Mouse (Mus musculus) E14TG2a.4 (cell line): Measurements from ENCODE around the gene Myo18a.

Source experiments
- H3K27me3 ChIP-seq: 2 replicates; pipeline ENCODE4 v1.6.1; 2014; ENCODE audit warnings: low read length, control low read depth; ENCODE audit not compliant: insufficient read depth
- H3K36me3 ChIP-seq: 2 replicates; pipeline ENCODE4 v1.6.1; 2014; ENCODE audit warnings: low read length, control low read depth; ENCODE audit not compliant: insufficient read depth
- H3K4me1 ChIP-seq: replicated peaks from 2 replicates; pipeline ENCODE4 v1.6.1; 2014; ENCODE audit warnings: low read depth, low read length, control low read depth
- H3K4me3 ChIP-seq: replicated peaks from 2 replicates; pipeline ENCODE4 v1.5.1; 2014; ENCODE audit warnings: mild to moderate bottlenecking, low read length
- H3K9me3 ChIP-seq: 2 replicates; pipeline ENCODE4 v1.6.1; 2014; ENCODE audit warnings: low read length, control low read depth
- CTCF ChIP-seq: conservative IDR thresholded peaks from 2 replicates; pipeline ENCODE4 v1.5.1; 2014; ENCODE audit warnings: low read length
- NANOG ChIP-seq: IDR thresholded peaks from 2 replicates; pipeline ENCODE4 v1.6.1; 2014; ENCODE audit warnings: borderline replicate concordance, low read length, mixed read lengths
- POU5F1 ChIP-seq: IDR thresholded peaks from 2 replicates; pipeline ENCODE4 v1.6.1; 2014; ENCODE audit warnings: low read length, borderline replicate concordance

Myo18a gene

GRCm38 (mm10) chr11:77777937-77778336 lies 14.9 kb downstream of the Myo18a start:
- peaks cover 50% of the 10 kb centered on the region for H3K4me1 ChIP-seq
- H3K27me3 ChIP-seq, result peaks cover 29% of the 10 kb centered on the region
- peak overlapping the region; percentile 48; the same call in 1 of the 2 replicates for H3K4me3 ChIP-seq
- peaks cover 34% of the 10 kb centered on the region for H3K36me3 ChIP-seq
- TF ChIP-seq POU5F1, result no peak
- no peak for TF ChIP-seq NANOG
- TF ChIP-seq CTCF, result no peak
- H3K9me3 ChIP-seq, result no peaks in the 10 kb centered on the region

DNA sequence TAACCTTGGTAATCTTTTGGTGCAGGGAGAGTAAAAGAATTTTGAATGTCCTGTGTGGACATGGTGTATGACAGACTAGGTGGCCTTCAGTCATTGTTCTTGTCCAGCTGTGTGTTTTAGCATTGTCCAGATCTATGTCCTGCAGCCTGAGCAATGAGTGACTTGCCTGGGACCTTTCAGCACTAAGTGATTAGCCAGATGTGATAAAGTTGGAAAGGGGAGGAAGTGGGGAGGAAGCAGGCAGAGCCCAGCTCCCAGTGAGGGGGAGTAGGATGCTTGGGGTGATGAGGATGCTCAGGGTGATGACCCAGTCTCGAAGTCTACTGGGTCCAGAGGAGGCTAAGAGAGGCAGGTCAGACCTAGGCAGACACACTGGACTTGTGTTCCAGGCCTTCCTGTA lies 16.2 kb downstream of the Myo18a start:
- no peak overlapping the region for H3K4me3 ChIP-seq
- H3K4me1 ChIP-seq, result peaks cover 63% of the 10 kb centered on the region
- peaks cover 27% of the 10 kb centered on the region for H3K27me3 ChIP-seq
- peaks cover 34% of the 10 kb centered on the region for H3K36me3 ChIP-seq
- no peaks in the 10 kb centered on the region for H3K9me3 ChIP-seq
- TF ChIP-seq NANOG (no peak), CTCF (no peak), POU5F1 (no peak)

DNA sequence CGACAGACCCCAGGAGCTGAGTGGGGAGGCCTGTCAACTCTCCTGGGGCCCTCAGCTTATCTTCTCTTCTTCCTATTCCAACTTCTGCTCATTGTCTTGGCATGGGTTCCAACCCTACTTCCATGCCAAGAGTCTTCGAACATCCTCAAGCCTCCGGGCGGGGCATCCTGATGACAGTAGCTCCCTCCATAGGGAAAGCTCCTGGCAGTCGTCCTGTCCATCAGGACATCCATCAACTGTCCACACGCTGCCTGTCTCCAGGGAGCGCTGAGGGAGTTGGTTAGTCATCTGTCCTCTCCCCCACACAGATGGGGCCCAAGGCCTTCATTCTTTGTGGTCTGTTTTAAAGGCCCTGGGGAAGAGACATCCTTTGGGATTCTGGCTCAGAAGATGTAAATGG lies 18.0 kb downstream of the Myo18a start:
- no peak overlapping the region for H3K4me3 ChIP-seq
- peaks cover 74% of the 10 kb centered on the region for H3K4me1 ChIP-seq
- no peaks in the 10 kb centered on the region for H3K9me3 ChIP-seq
- H3K27me3 ChIP-seq, result peaks cover 27% of the 10 kb centered on the region
- peaks cover 34% of the 10 kb centered on the region for H3K36me3 ChIP-seq
- TF ChIP-seq NANOG (no peak), POU5F1 (no peak), CTCF (no peak)

- no peak for TF ChIP-seq POU5F1
- H3K4me3 ChIP-seq, result no peak overlapping the region
- peaks cover 73% of the 10 kb centered on the region for H3K4me1 ChIP-seq
- peaks cover 20% of the 10 kb centered on the region for H3K27me3 ChIP-seq
- no peaks in the 10 kb centered on the region for H3K9me3 ChIP-seq
- peaks cover 34% of the 10 kb centered on the region for H3K36me3 ChIP-seq
Measured at GRCm38 (mm10) chr11:77782104-77782815, 19.2 kb downstream of the Myo18a start.

GRCm38 (mm10) chr11:77783211-77783746 lies 20.2 kb downstream of the Myo18a start:
- peaks cover 24% of the 10 kb centered on the region for H3K36me3 ChIP-seq
- TF ChIP-seq NANOG (no peak), POU5F1 (no peak), CTCF (no peak)
- H3K27me3 ChIP-seq, result peaks cover 10% of the 10 kb centered on the region
- H3K9me3 ChIP-seq, result no peaks in the 10 kb centered on the region
- H3K4me1 ChIP-seq, result peaks cover 73% of the 10 kb centered on the region
- peak overlapping the region; percentile 58 for H3K4me3 ChIP-seq

DNA sequence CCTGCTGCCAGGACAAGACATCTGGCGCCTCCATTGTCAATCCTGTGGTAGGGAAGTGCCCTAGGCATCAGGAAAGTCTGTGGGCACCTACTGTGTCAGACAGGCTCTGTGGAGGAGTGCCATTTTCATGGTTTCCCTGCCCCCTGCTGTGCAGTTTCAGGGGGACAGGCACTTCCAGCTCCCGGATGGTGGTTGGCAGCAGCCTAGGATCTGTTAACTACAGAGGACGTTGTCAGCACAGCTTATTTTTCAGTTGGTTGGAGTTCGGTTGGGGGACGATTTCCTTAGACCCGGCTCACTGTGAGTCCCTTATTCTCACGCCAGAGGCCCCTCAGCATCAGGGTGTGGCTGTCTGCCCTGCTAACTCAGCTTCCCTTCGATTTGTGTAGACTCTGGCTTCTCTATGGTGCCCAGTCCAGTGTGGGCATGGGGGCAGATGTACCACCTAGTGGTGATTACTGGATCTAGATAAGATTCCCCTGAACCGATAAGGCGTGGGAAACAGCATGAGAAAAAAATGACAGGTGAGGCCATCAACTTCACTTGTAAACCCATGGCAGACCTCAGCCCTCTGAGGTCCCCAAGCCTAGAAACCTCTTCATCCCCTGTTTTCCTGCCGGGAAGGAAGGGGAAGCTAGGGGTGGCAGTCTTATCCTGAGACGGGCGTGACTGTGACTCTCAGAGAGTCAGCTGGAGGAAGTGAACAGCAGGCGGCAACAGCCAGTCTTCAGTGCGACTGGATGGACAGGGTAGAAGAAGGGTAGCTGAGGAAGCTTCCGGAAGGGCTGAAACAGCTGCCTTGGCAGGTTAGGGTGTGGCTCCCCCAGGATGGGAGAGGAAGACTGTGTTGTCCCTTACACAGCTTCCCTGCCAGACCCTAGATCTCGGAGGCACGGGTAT lies 21.0 kb downstream of the Myo18a start:
- no peak for TF ChIP-seq POU5F1
- no peak; the same call in 1 of the 2 replicates for TF ChIP-seq CTCF
- no peak for TF ChIP-seq NANOG
- H3K4me3 ChIP-seq, result peak overlapping the region; percentile 58
- peaks cover 6% of the 10 kb centered on the region; the same call in 1 of the 2 replicates for H3K27me3 ChIP-seq
- no peaks in the 10 kb centered on the region for H3K9me3 ChIP-seq
- peaks cover 16% of the 10 kb centered on the region for H3K36me3 ChIP-seq
- peaks cover 72% of the 10 kb centered on the region for H3K4me1 ChIP-seq

- H3K36me3 ChIP-seq, result peaks cover 10% of the 10 kb centered on the region
- no peak for TF ChIP-seq CTCF
- no peak for TF ChIP-seq POU5F1
- TF ChIP-seq NANOG, result no peak
- H3K9me3 ChIP-seq, result no peaks in the 10 kb centered on the region
- peak overlapping the region; percentile 58 for H3K4me3 ChIP-seq
- H3K27me3 ChIP-seq, result no peaks in the 10 kb centered on the region
- H3K4me1 ChIP-seq, result peaks cover 78% of the 10 kb centered on the region
Measured at GRCm38 (mm10) chr11:77784894-77785293, 21.8 kb downstream of the Myo18a start.

DNA sequence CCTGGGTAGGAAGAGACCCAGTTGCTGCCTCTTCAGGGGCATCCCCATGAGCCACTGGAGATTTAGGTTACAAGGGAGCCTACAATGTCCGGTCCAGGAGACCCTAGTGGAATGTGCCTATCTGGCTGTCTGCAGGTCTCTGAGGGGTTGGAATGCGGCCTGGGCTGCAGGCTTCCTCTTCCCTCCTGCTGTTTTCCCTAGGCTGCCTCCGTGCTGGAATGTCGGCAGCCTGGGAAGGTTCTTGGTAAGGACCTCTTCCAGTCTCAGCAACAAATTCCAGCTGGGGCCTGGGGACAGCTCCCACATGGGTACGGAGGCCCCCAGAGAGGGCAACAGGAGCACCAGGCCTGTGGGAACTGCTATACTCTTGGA lies 22.3 kb downstream of the Myo18a start:
- Histone ChIP-seq H3K4me1 (peaks cover 82% of the 10 kb centered on the region), H3K4me3 (peak overlapping the region; percentile 58), H3K9me3 (no peaks in the 10 kb centered on the region), H3K36me3 (peaks cover 10% of the 10 kb centered on the region), H3K27me3 (no peaks in the 10 kb centered on the region)
- no peak for TF ChIP-seq CTCF
- no peak for TF ChIP-seq NANOG
- no peak for TF ChIP-seq POU5F1
